Mouse (Mus musculus): Measurements from ENCODE around the gene 4931440F15Rik.

DNA sequence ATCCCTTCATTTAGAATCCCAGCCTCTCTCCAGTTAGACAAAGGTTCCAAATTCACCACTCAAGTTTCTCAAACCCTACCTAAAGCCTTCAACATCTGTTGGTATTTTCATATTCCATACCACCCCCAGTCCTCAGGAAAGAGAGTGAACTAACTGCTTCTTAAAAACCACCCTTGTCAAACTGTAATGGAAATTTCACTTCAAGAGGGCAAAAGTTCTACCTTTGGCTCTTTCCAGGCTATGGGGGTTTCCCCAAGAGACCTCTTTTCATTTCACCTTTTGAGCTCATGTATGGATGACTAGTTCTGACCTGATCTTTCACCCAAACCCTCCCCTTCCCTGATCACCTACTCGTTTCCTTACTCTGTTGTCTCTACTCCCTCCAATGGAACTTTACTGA lies 25.6 kb downstream of the 4931440F15Rik start:
- TF ChIP-seq POLR2A (IDR thresholded peaks at IDR 0.05; ENCODE audit: control insufficient read depth, extremely low read depth, insufficient read depth, low read length, poor library complexity) (no peak), CTCF (IDR thresholded peaks at IDR 0.05; ENCODE audit: borderline replicate concordance, control insufficient read depth, extremely low read depth, insufficient read depth, low read length, poor library complexity) (no peak)
